Mouse (Mus musculus) adrenal gland, postnatal 10 days (tissue): ENCODE measurements around the gene 1810049J17Rik. TPM values are rescaled to one million over a fixed set of nuclear protein-coding genes. Genes with fewer than 3 reads are reported as not detected.

Experiments
- DNase-seq: peaks from one replicate; pipeline ENCODE4 v3.0.0; 2021; ENCODE audit warnings: mixed read lengths
- total RNA-seq, 2 experiments: library from RNA; stranded (reverse); gene quantifications; 2 replicates each; pipeline ENCODE4 v1.2.3; 2021

Gene 1810049J17Rik
- total RNA-seq, 2 experiments from 2014 or later = 0.66 to 1.2 TPM

GRCm38 (mm10) chr15:12346916-12347315, 25.2 kb upstream of the 1810049J17Rik start:
- no peak for DNase-seq

GRCm38 (mm10) chr15:12341401-12341758, 19.7 kb upstream of the 1810049J17Rik start:
- DNase-seq = no peak

- no peak for DNase-seq
These were observed 19.1 kb upstream of the 1810049J17Rik start for GRCm38 (mm10) chr15:12340536-12341400.

- DNase-seq = no peak
These were observed 16.1 kb upstream of the 1810049J17Rik start for GRCm38 (mm10) chr15:12337779-12338137.

GRCm38 (mm10) chr15:12337030-12337778, 15.5 kb upstream of the 1810049J17Rik start:
- DNase-seq = no peak

GRCm38 (mm10) chr15:12334381-12334780, 12.7 kb upstream of the 1810049J17Rik start:
- DNase-seq = no peak

- DNase-seq = no peak
These were observed 9.6 kb upstream of the 1810049J17Rik start for GRCm38 (mm10) chr15:12331300-12331699.

- DNase-seq = no peak
These were observed 9.2 kb upstream of the 1810049J17Rik start for GRCm38 (mm10) chr15:12330892-12331291.

- DNase-seq = no peak
These were observed 8.7 kb upstream of the 1810049J17Rik start for GRCm38 (mm10) chr15:12330389-12330788.

- DNase-seq = no peak
These were observed 2.6 kb upstream of the 1810049J17Rik start for GRCm38 (mm10) chr15:12324326-12324725.

- no peak for DNase-seq
These were observed 1.1 kb upstream of the 1810049J17Rik start for GRCm38 (mm10) chr15:12322676-12323402.

- DNase-seq = peak; percentile 98
These were observed 460 bp downstream of the 1810049J17Rik start, which contains the start of gene Golph3 for GRCm38 (mm10) chr15:12321091-12321787. Gene Golph3, plus strand, starts transcription at chr15:12321450.

- DNase-seq = no peak
These were observed 1.1 kb downstream of the 1810049J17Rik start for GRCm38 (mm10) chr15:12320441-12321090.

- no peak for DNase-seq
These were observed 1.8 kb downstream of the 1810049J17Rik start for GRCm38 (mm10) chr15:12319889-12320288.

- DNase-seq = no peak
These were observed 3.2 kb downstream of the 1810049J17Rik start for GRCm38 (mm10) chr15:12318451-12318850.

GRCm38 (mm10) chr15:12317290-12317689, 4.4 kb downstream of the 1810049J17Rik start:
- DNase-seq = no peak

- DNase-seq = no peak
These were observed 5.7 kb downstream of the 1810049J17Rik start for GRCm38 (mm10) chr15:12315996-12316395.

GRCm38 (mm10) chr15:12314584-12314983, 7.1 kb downstream of the 1810049J17Rik start:
- no peak for DNase-seq

GRCm38 (mm10) chr15:12313255-12313654, 8.4 kb downstream of the 1810049J17Rik start:
- no peak for DNase-seq

- DNase-seq = no peak
These were observed 10.2 kb downstream of the 1810049J17Rik start for GRCm38 (mm10) chr15:12311465-12311864.

- DNase-seq = no peak
These were observed 11.0 kb downstream of the 1810049J17Rik start for GRCm38 (mm10) chr15:12310676-12311075.
